8 mouse cellular contexts compared by ENCODE assay signal in the genomic region with DNA sequence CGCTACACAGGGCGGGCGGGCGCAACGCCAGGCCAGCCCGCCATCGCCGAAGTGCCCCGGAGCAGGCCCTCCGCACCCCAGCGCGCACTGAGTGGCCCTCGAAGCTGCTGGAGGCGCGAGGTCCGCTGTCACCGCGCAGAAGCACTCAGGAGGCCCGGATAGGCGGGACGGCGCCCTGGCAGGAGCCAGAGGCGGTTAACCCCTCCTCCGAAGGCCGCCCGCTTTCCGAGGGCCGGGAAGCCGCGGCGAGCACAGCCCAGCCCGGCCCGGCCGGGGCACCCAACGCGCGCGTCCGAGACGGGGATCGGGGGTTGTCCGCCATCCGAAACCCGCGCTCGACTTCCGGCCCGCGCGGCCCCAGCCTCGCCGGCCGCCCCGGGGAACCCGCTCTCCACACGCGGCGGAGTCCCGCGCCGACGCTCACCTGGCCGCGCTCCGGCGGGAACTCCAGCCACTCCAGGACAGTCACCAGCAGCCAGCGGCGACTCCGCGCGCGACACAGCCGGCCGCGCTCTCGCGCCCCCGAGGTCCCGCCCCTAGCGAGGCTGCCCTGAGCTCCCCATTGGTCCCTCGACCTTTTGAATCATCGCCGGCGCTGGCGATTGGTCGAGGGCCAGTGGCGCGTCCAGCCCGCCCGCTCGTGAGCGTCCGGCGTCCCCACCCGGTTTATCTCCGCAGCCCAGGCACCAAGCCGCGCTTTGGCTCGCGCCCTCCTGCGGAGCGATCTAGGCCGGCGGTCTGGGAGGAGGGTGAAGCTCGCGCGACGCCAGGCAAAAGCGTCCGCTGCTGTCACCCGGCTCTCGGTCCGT. TPM values are rescaled to one million over a fixed set of nuclear protein-coding genes. Genes with fewer than 3 reads are reported as not detected.
A peak's percentile ranks its signal among the peaks of the same experiment; 100 is the strongest.
DNase-seq lines count a peak whose midpoint lies in the region; ATAC-seq and TF ChIP-seq lines count a peak whose summit lies in the region.

No protein-coding gene starts in this region.

- peak; percentile 99 for DNase-seq in gastrocnemius, adult 2 months
- DNase-seq in hindbrain, postnatal 0 days (ENCODE audit: low spot score), result peak; percentile 97
- DNase-seq in left cerebral cortex, adult 2 months (ENCODE audit: extremely low spot score in 1 of 2, low spot score in 2 of 2), result peak; percentile 94 to 97
- peak; percentile 96 for DNase-seq in retina, postnatal 7 days (ENCODE audit: low read depth, low spot score)
- DNase-seq in urinary bladder, adult 18-20 months (ENCODE audit: low spot score in 2 of 2), result peak; percentile 89 to 96

- H3K4me3 ChIP-seq in gastrocnemius, adult 2 months, result peak overlapping the region; percentile 91
- H3K4me3 ChIP-seq in hindbrain, postnatal 0 days (ENCODE audit: low read length), result peak overlapping the region; percentile 89
- peak overlapping the region; percentile 87 for H3K4me3 ChIP-seq in left cerebral cortex, adult 2 months
- H3K4me3 ChIP-seq in macrophage (ENCODE audit: inconsistent target), result peak overlapping the region; percentile 74

- peak; percentile 49 for TF ChIP-seq CTCF in gastrocnemius, adult 2 months (IDR thresholded peaks at IDR 0.05)
- TF ChIP-seq CTCF in hindbrain, postnatal 0 days (IDR thresholded peaks at IDR 0.05; ENCODE audit: low read depth), result peak; percentile 40
- TF ChIP-seq CTCF in left cerebral cortex, adult 2 months (IDR thresholded peaks at IDR 0.05), result peak; percentile 26

- H3K79me2 ChIP-seq in macrophage (ENCODE audit: inconsistent target), result peaks cover 42% of the 10 kb centered on the region

- peak; percentile 82 for ATAC-seq in activated CD4-positive, CD25-positive, alpha-beta regulatory T cell, adult 4 months
- ATAC-seq in common myeloid progenitor, adult 5-6 weeks (replicated peaks; ENCODE audit: low read depth, poor library complexity, severe bottlenecking), result peak; percentile 85
- ATAC-seq in hindbrain, postnatal 0 days, result peak; percentile 98

- H3K27me3 ChIP-seq in hindbrain, postnatal 0 days (ENCODE audit: insufficient read depth, low read length), result no peaks in the 10 kb centered on the region

- under 1% methylated on average over 103 of the region's 113 CpGs for WGBS in hindbrain, postnatal 0 days
- under 1% methylated on average over 110 of the region's 113 CpGs for WGBS in macrophage (ENCODE audit: missing documents)

- peak overlapping the region; percentile 98 for H3K27ac ChIP-seq in gastrocnemius, adult 2 months
- peak overlapping the region; percentile 91 for H3K27ac ChIP-seq in hindbrain, postnatal 0 days
- H3K27ac ChIP-seq in left cerebral cortex, adult 2 months, result peak overlapping the region; percentile 92
- peak overlapping the region; percentile 69 for H3K27ac ChIP-seq in macrophage

- H3K4me1 ChIP-seq in hindbrain, postnatal 0 days (ENCODE audit: insufficient read depth, low read length), result peaks cover 9% of the 10 kb centered on the region; the same call in 1 of the 2 replicates

- peak overlapping the region; percentile 71 for H3K9ac ChIP-seq in hindbrain, postnatal 0 days (replicated peaks; ENCODE audit: low read length)

- intact Hi-C loops in gastrocnemius, adult 2 months (cut with DNase I), result loop anchor here (5.0 kb wide), 1 partner anchor 40 kb away; no protein-coding TSS in a partner anchor
- intact Hi-C loops in left cerebral cortex, adult 2 months (cut with DNase I), result no loop called here

- no peaks in the 10 kb centered on the region for H3K36me3 ChIP-seq in hindbrain, postnatal 0 days (ENCODE audit: insufficient read depth, low read length)
- H3K36me3 ChIP-seq in macrophage (ENCODE audit: inconsistent target), result no peaks in the 10 kb centered on the region

- peak overlapping the region; percentile 84 for H3K4me2 ChIP-seq in hindbrain, postnatal 0 days (ENCODE audit: low read depth, low read length)

- no peaks in the 10 kb centered on the region for H3K9me3 ChIP-seq in hindbrain, postnatal 0 days (ENCODE audit: low read length)

RNA-seq across cellular contexts. Expression of a gene that starts 0.8 kb away (rescaled TPM):
- 100 to 1,000 TPM; 393 to 404 TPM for polyA plus RNA-seq in activated CD4-positive, CD25-positive, alpha-beta regulatory T cell, adult 4 months (2017; shearing (Covaris generic))
- 187 and 212 TPM in 2 replicates for total RNA-seq in common myeloid progenitor, adult 5-6 weeks (2017)
- 10 to 100 TPM; 22.4 to 25.9 TPM for total RNA-seq in gastrocnemius, adult 2 months (2021)
- total RNA-seq in hindbrain, postnatal 0 days (2014; rRNA removed), result 39.8 and 51.3 TPM in 2 replicates
- polyA plus RNA-seq in hindbrain, postnatal 0 days (2015; fragmentation: Nextera tagmentation; extraction: Ambion mirVana), result 29.1 and 30.7 TPM in 2 replicates
- total RNA-seq in left cerebral cortex, adult 2 months (2021), result 10 to 100 TPM; 12.6 to 15.9 TPM
- 10 to 100 TPM in 25 of 26 experiments, 1 to 10 TPM in 1; 7.5 to 47.2 (median 20.8) TPM for total RNA-seq in macrophage (2018; cell fraction: chromatin; rRNA removed)
- 10 to 100 TPM in 19 of 26 experiments, 1 to 10 TPM in 7; 7.8 to 20.5 (median 12.8) TPM for total RNA-seq in macrophage (2018; cell fraction: cytosol; rRNA removed)
- 10 to 100 TPM in 24 of 26 experiments, 1 to 10 TPM in 2; 9.4 to 43.8 (median 17.2) TPM for total RNA-seq in macrophage (2018; cell fraction: nucleus; rRNA removed)
- 4.9 to 13.9 TPM (median 13.4 TPM) in 3 replicates for polyA plus RNA-seq in macrophage (2018)

Comparison
In these comparisons a context has a peak if more than half of its experiments do, and no peak if none do; other contexts are left out.
1. Peak in every context shown above with its lines: DNase-seq, ATAC-seq, H3K4me3 ChIP-seq and H3K27ac ChIP-seq.